ENCODE assay signal across 15 mouse cellular contexts in the genomic region with DNA sequence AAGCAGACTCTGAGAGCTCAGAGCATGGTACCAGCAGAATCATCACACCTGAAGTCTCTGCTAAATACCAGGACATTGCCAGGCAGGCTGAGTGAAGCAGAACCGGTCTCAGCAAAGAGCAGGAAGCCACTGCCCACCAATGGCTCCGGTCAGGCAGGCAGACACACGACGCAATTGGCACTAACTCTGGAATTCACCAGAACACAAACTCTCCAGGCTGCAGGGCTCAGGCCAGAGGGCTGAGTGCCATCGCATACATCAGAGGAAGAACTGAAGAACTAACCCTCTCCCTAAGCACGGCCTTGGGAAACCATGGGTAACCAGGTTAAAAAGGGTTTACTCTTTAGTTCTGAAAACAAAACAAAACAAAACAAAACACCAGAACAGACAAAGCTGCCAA.
DNase-seq lines count a peak whose midpoint lies in the region; ATAC-seq lines count a peak whose summit lies in the region.
"Had no signal": no experiment of that assay in that cellular context is flagged by ENCODE, and none has a peak within 500 bp of the region (broad histone marks: within the 10 kb centered on the region; RNA-seq: fewer than 3 reads in every experiment).

No protein-coding gene starts in this region.

- H3K9me3 ChIP-seq in embryonic facial prominence, embryonic 10.5 days = no peaks in the 10 kb centered on the region
- H3K9me3 ChIP-seq: embryonic facial prominence, embryonic 12.5 days; liver, embryonic 13.5 days had no signal

- peak; percentile 69; the same call in 1 of the 2 replicates for ATAC-seq in cerebellum, adult (ENCODE audit: insufficient number of reproducible peaks, low FRiP score, low TSS enrichment)
- ATAC-seq in inflammation-experienced regulatory T-cells, adult 6 months = no peak
- ATAC-seq: activated CD4-positive, CD25-positive, alpha-beta regulatory T cell, adult 4 months; forebrain, embryonic 16.5 days had no signal

- H3K27me3 ChIP-seq in embryonic facial prominence, embryonic 10.5 days (replicated peaks; ENCODE audit: low read depth, poor library complexity, severe bottlenecking) = no peaks in the 10 kb centered on the region
- H3K27me3 ChIP-seq: embryonic facial prominence, embryonic 12.5 days; liver, embryonic 13.5 days had no signal

- H3K27ac ChIP-seq in embryonic facial prominence, embryonic 10.5 days (replicated peaks) = peak overlapping the region; percentile 30; the same call in 1 of the 2 replicates
- H3K27ac ChIP-seq: heart, adult 2 months; liver, embryonic 13.5 days had no signal

- 79% methylated on average over 6 of the region's 6 CpGs for WGBS in embryonic facial prominence, embryonic 10.5 days

- H3K4me1 ChIP-seq in embryonic facial prominence, embryonic 10.5 days = peaks cover 14% of the 10 kb centered on the region; the same call in 1 of the 2 replicates
- H3K4me1 ChIP-seq: liver, embryonic 13.5 days had no signal

- no peak overlapping the region for H3K4me3 ChIP-seq in embryonic facial prominence, embryonic 10.5 days
- H3K4me3 ChIP-seq: embryonic facial prominence, embryonic 12.5 days; heart, adult 2 months; liver, embryonic 13.5 days had no signal

- peaks cover 24% of the 10 kb centered on the region for H3K36me3 ChIP-seq in embryonic facial prominence, embryonic 10.5 days (replicated peaks)
- H3K36me3 ChIP-seq: liver, embryonic 13.5 days had no signal

- DNase-seq in cerebellum, postnatal 4 days (ENCODE audit: low spot score in 2 of 2) = no peak
- peak; percentile 14 for DNase-seq in kidney, adult 9 months
- no peak for DNase-seq in kidney, postnatal 14 days
- DNase-seq in brain, adult 2 months (ENCODE audit: low read depth, low spot score) = peak; percentile 79
- DNase-seq in embryonic facial prominence, embryonic 10.5 days (ENCODE audit: low spot score) = no peak
- DNase-seq in embryo, embryonic 10.5 days (ENCODE audit: low spot score) = no peak
- DNase-seq: kidney, postnatal 25 days; liver, embryonic 13.5 days; spleen, adult 18-20 months had no signal

Comparison
In these comparisons a context has a peak if more than half of its experiments do, and no peak if none do; other contexts are left out.
1. DNase-seq: peak in kidney, adult 9 months (single experiment) and brain, adult 2 months (single experiment); none in cerebellum, postnatal 4 days (0 of 2), kidney, postnatal 14 days (single experiment), embryonic facial prominence, embryonic 10.5 days (single experiment) and embryo, embryonic 10.5 days (single experiment).